In the genomic region with DNA sequence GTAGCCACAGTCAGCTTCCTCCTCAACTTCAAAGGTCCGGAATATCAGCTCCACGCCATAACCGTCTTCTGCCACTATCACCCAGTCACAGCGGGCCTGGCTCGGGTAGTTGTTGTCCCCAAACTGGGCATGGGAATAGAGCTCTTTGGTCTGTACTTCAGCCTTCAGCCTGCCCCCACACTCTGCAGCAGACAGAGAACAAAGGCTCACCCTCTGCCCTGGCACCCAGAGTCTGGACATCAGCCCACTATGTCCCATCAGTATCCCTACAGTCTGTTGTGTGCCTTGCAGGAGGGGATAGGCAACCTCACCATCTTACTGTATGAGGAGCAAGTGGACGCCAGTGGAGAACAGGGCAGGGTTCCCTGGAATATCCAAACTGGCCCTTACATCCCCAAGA, we compare ENCODE assay signal across 23 mouse cellular contexts. TPM values are rescaled to one million over a fixed set of nuclear protein-coding genes. Genes with fewer than 3 reads are reported as not detected.
DNase-seq lines count a peak whose midpoint lies in the region; ATAC-seq and TF ChIP-seq lines count a peak whose summit lies in the region.
"Had no signal": no experiment of that assay in that cellular context is flagged by ENCODE, and none has a peak within 500 bp of the region (broad histone marks: within the 10 kb centered on the region; RNA-seq: fewer than 3 reads in every experiment).

No protein-coding gene starts in this region.

- no peak overlapping the region for H3K4me3 ChIP-seq in kidney, embryonic 14.5 days (ENCODE audit: low read length)
- no peak overlapping the region for H3K4me3 ChIP-seq in midbrain, embryonic 13.5 days (replicated peaks)
- no peak overlapping the region for H3K4me3 ChIP-seq in midbrain, postnatal 0 days (ENCODE audit: low read depth, low read length)
- no peak overlapping the region for H3K4me3 ChIP-seq in neural tube, embryonic 13.5 days
- H3K4me3 ChIP-seq: embryonic facial prominence, embryonic 10.5 days; erythroblast, embryonic 14.5 days; gastrocnemius, adult 2 months; heart, adult 2 months; stomach, embryonic 15.5 days had no signal

- no peaks in the 10 kb centered on the region for H3K9me3 ChIP-seq in kidney, embryonic 14.5 days (ENCODE audit: control insufficient read depth, low read length)
- H3K9me3 ChIP-seq in midbrain, embryonic 13.5 days: no peaks in the 10 kb centered on the region
- no peaks in the 10 kb centered on the region for H3K9me3 ChIP-seq in midbrain, postnatal 0 days (ENCODE audit: low read length)
- H3K9me3 ChIP-seq in neural tube, embryonic 13.5 days: no peaks in the 10 kb centered on the region
- H3K9me3 ChIP-seq: embryonic facial prominence, embryonic 10.5 days; stomach, embryonic 15.5 days had no signal

- intact Hi-C loops in left cerebral cortex, postnatal 4 days (cut with DNase I): loop anchor here (5.0 to 10.0 kb wide), 2 partner anchors 161 to 679 kb away; no protein-coding TSS in a partner anchor

- DNase-seq in cerebellum, adult 8-10 months: no peak
- no peak for DNase-seq in kidney, postnatal 10 days
- DNase-seq in midbrain, postnatal 0 days (ENCODE audit: low spot score): no peak
- no peak for DNase-seq in left cerebral cortex, postnatal 4 days

- H3K4me2 ChIP-seq in kidney, embryonic 14.5 days (replicated peaks; ENCODE audit: low read depth, low read length): no peak overlapping the region
- H3K4me2 ChIP-seq in midbrain, embryonic 13.5 days (replicated peaks): no peak overlapping the region
- H3K4me2 ChIP-seq in midbrain, postnatal 0 days (ENCODE audit: low read depth, low read length, poor library complexity, severe bottlenecking): no peak overlapping the region
- H3K4me2 ChIP-seq in neural tube, embryonic 13.5 days: no peak overlapping the region
- H3K4me2 ChIP-seq: liver, embryonic 11.5 days; lung, embryonic 14.5 days; stomach, embryonic 15.5 days had no signal

- H3K36me3 ChIP-seq in kidney, embryonic 14.5 days (ENCODE audit: control insufficient read depth, insufficient read depth, low read length): no peaks in the 10 kb centered on the region
- no peaks in the 10 kb centered on the region for H3K36me3 ChIP-seq in midbrain, embryonic 13.5 days
- H3K36me3 ChIP-seq in midbrain, postnatal 0 days (ENCODE audit: insufficient read depth, low read length): no peaks in the 10 kb centered on the region
- H3K36me3 ChIP-seq in neural tube, embryonic 13.5 days: no peaks in the 10 kb centered on the region
- H3K36me3 ChIP-seq: embryonic facial prominence, embryonic 10.5 days; stomach, embryonic 15.5 days had no signal

- H3K4me1 ChIP-seq in kidney, embryonic 14.5 days (ENCODE audit: control insufficient read depth, insufficient read depth, low read length): no peaks in the 10 kb centered on the region
- peaks cover 15% of the 10 kb centered on the region for H3K4me1 ChIP-seq in midbrain, embryonic 13.5 days (replicated peaks)
- H3K4me1 ChIP-seq in midbrain, postnatal 0 days (ENCODE audit: insufficient read depth, low read length): no peaks in the 10 kb centered on the region
- peaks cover 9% of the 10 kb centered on the region for H3K4me1 ChIP-seq in neural tube, embryonic 13.5 days (replicated peaks)
- H3K4me1 ChIP-seq: stomach, embryonic 15.5 days had no signal

- 89% methylated on average over 6 of the region's 6 CpGs for WGBS in kidney, embryonic 14.5 days
- 87% methylated on average over 6 of the region's 6 CpGs for WGBS in midbrain, embryonic 13.5 days
- 95% methylated on average over 6 of the region's 6 CpGs for WGBS in midbrain, postnatal 0 days
- WGBS in neural tube, embryonic 13.5 days: 92% methylated on average over 6 of the region's 6 CpGs

- peaks cover 7% of the 10 kb centered on the region for H3K27me3 ChIP-seq in kidney, embryonic 14.5 days (ENCODE audit: control insufficient read depth, insufficient read depth, low read length)
- peaks cover 31% of the 10 kb centered on the region for H3K27me3 ChIP-seq in midbrain, embryonic 13.5 days
- H3K27me3 ChIP-seq in midbrain, postnatal 0 days (ENCODE audit: insufficient read depth, low read length): peaks cover 10% of the 10 kb centered on the region
- H3K27me3 ChIP-seq in neural tube, embryonic 13.5 days: peaks cover 9% of the 10 kb centered on the region
- H3K27me3 ChIP-seq: stomach, embryonic 15.5 days had no signal

- H3K9ac ChIP-seq in kidney, embryonic 14.5 days (ENCODE audit: low read depth, low read length): no peak overlapping the region
- no peak overlapping the region for H3K9ac ChIP-seq in midbrain, embryonic 13.5 days (replicated peaks)
- no peak overlapping the region for H3K9ac ChIP-seq in midbrain, postnatal 0 days (replicated peaks; ENCODE audit: low read length, poor library complexity, severe bottlenecking)
- no peak overlapping the region for H3K9ac ChIP-seq in neural tube, embryonic 13.5 days
- H3K9ac ChIP-seq: lung, embryonic 14.5 days; stomach, embryonic 15.5 days had no signal

- no peak for TF ChIP-seq CTCF in midbrain, postnatal 0 days (IDR thresholded peaks at IDR 0.05)

- H3K27ac ChIP-seq in kidney, embryonic 14.5 days (ENCODE audit: low read depth, low read length): no peak overlapping the region
- no peak overlapping the region for H3K27ac ChIP-seq in midbrain, embryonic 13.5 days
- no peak overlapping the region for H3K27ac ChIP-seq in midbrain, postnatal 0 days (ENCODE audit: low read depth, low read length)
- no peak overlapping the region for H3K27ac ChIP-seq in neural tube, embryonic 13.5 days (replicated peaks)
- H3K27ac ChIP-seq: embryonic facial prominence, embryonic 10.5 days; gastrocnemius, adult 2 months; heart, adult 2 months; stomach, embryonic 15.5 days had no signal

- peak; percentile 26; the same call in 1 of the 2 replicates for ATAC-seq in cerebellum, adult (ENCODE audit: insufficient number of reproducible peaks, low FRiP score, low TSS enrichment)
- 0 out of 2 replicates have a peak, but pooled peaks have one; percentile 17 for ATAC-seq in kidney, embryonic 14.5 days (ENCODE audit: low FRiP score, low TSS enrichment)
- peak; percentile 7; the same call in 1 of the 2 replicates for ATAC-seq in midbrain, embryonic 13.5 days
- ATAC-seq in midbrain, postnatal 0 days (ENCODE audit: low FRiP score): no peak
- peak; percentile 33; the same call in 1 of the 2 replicates for ATAC-seq in neural tube, embryonic 13.5 days (ENCODE audit: low read depth)
- ATAC-seq: intestine, postnatal 0 days had no signal

RNA-seq across cellular contexts. Expression of a gene that starts 9.4 kb away (rescaled TPM):
- polyA plus RNA-seq in kidney, embryonic 14.5 days (2014; fragmentation: Nextera tagmentation; extraction: Ambion mirVana): not detected in 2 replicates
- not detected in 2 replicates for polyA plus RNA-seq in midbrain, embryonic 13.5 days (2015; fragmentation: Nextera tagmentation; extraction: Ambion mirVana)
- not detected in 2 replicates for total RNA-seq in midbrain, postnatal 0 days (2014; rRNA removed)
- not detected in 2 replicates for polyA plus RNA-seq in midbrain, postnatal 0 days (2015; fragmentation: Nextera tagmentation; extraction: Ambion mirVana)
- polyA plus RNA-seq in neural tube, embryonic 13.5 days (2015; fragmentation: Nextera tagmentation; extraction: Ambion mirVana): not detected in 2 replicates
- not detected for total RNA-seq in left cerebral cortex, postnatal 4 days (2021)
- total RNA-seq: adrenal gland, adult 8-10 months; gastrocnemius, adult 2 months; heart, adult 2 months; megakaryocyte, adult 5-6 weeks had no signal
- polyA plus RNA-seq: embryonic facial prominence, embryonic 10.5 days; erythroblast, embryonic 14.5 days; heart, adult 2 months; heart, embryonic 16.5 days; hindbrain, embryonic 11.5 days; intestine, postnatal 0 days; large intestine, adult 2 months; liver, embryonic 11.5 days; lung, embryonic 14.5 days; small intestine, adult 2 months; stomach, embryonic 15.5 days had no signal

RNA-seq across cellular contexts. Expression of a gene that starts 57.2 kb away (rescaled TPM):
- polyA plus RNA-seq in kidney, embryonic 14.5 days (2014; fragmentation: Nextera tagmentation; extraction: Ambion mirVana): 0.16 and 0.19 TPM in 2 replicates
- polyA plus RNA-seq in midbrain, embryonic 13.5 days (2015; fragmentation: Nextera tagmentation; extraction: Ambion mirVana): 0.13 and 0.26 TPM in 2 replicates
- not detected in 2 replicates for total RNA-seq in midbrain, postnatal 0 days (2014; rRNA removed)
- polyA plus RNA-seq in midbrain, postnatal 0 days (2015; fragmentation: Nextera tagmentation; extraction: Ambion mirVana): 0.27 and 0.32 TPM in 2 replicates
- polyA plus RNA-seq in neural tube, embryonic 13.5 days (2015; fragmentation: Nextera tagmentation; extraction: Ambion mirVana): 0.22 TPM in 1 of 2 replicates, not detected in the other
- under 1 TPM in 1 of 2 experiments, not detected in 1; 0.32 TPM for total RNA-seq in left cerebral cortex, postnatal 4 days (2021)
- total RNA-seq: adrenal gland, adult 8-10 months; gastrocnemius, adult 2 months; heart, adult 2 months; left cerebral cortex, postnatal 36 days had no signal
- polyA plus RNA-seq: embryonic facial prominence, embryonic 10.5 days; erythroblast, embryonic 14.5 days; hindbrain, embryonic 11.5 days; intestine, postnatal 0 days; liver, embryonic 11.5 days; small intestine, adult 2 months had no signal
